Mouse (Mus musculus) WW6 (cell line): ENCODE data around the gene Psmd3.
"Not testable (repeated sequence)": the region's sequence is repeated elsewhere in the genome, so short reads cannot be mapped to it uniquely, and the experiment has no call there.

Experiments
- DNase-seq: peaks from one replicate; pipeline ENCODE4 v3.0.0-alpha.2; 2013; ENCODE audit warnings: low read depth, low spot score

Gene Psmd3

GRCm38 (mm10) chr11:98717904-98718303 lies 35.5 kb downstream of the Psmd3 start:
- DNase-seq = peak; percentile 69

- no peak for DNase-seq
Measured at GRCm38 (mm10) chr11:98720756-98721155, 38.4 kb downstream of the Psmd3 start.

- no peak for DNase-seq
Measured at GRCm38 (mm10) chr11:98721458-98722226, 39.3 kb downstream of the Psmd3 start.

GRCm38 (mm10) chr11:98723098-98723497 lies 40.7 kb downstream of the Psmd3 start:
- DNase-seq = no peak

- DNase-seq = no peak
Measured at GRCm38 (mm10) chr11:98725926-98726506, 43.7 kb downstream of the Psmd3 start.

- DNase-seq = peak; percentile 83
Measured at GRCm38 (mm10) chr11:98729119-98729588, 46.8 kb downstream of the Psmd3 start, which contains the start of gene Med24. Gene Med24, minus strand, starts transcription at chr11:98729435.

- DNase-seq = no peak
Measured at GRCm38 (mm10) chr11:98730727-98731126, 48.4 kb downstream of the Psmd3 start.

GRCm38 (mm10) chr11:98731134-98731533 lies 48.8 kb downstream of the Psmd3 start:
- DNase-seq = no peak

- no peak for DNase-seq
Measured at GRCm38 (mm10) chr11:98734020-98734419, 51.7 kb downstream of the Psmd3 start.

GRCm38 (mm10) chr11:98735111-98735510 lies 52.8 kb downstream of the Psmd3 start:
- DNase-seq = no peak

- no peak for DNase-seq
Measured at GRCm38 (mm10) chr11:98736176-98736575, 53.8 kb downstream of the Psmd3 start.

GRCm38 (mm10) chr11:98737220-98737619 lies 54.9 kb downstream of the Psmd3 start:
- DNase-seq = not testable (repeated sequence)

- DNase-seq = no peak
Measured at GRCm38 (mm10) chr11:98738428-98738911, 56.1 kb downstream of the Psmd3 start.

GRCm38 (mm10) chr11:98738925-98739324 lies 56.6 kb downstream of the Psmd3 start:
- DNase-seq = no peak

GRCm38 (mm10) chr11:98740026-98740392 lies 57.7 kb downstream of the Psmd3 start:
- DNase-seq = no peak

- no peak for DNase-seq
Measured at GRCm38 (mm10) chr11:98740393-98741050, 58.2 kb downstream of the Psmd3 start, which contains the start of gene Thra. Gene Thra, plus strand, starts transcription at chr11:98740638.

- DNase-seq = no peak
Measured at GRCm38 (mm10) chr11:98741051-98741620, 58.8 kb downstream of the Psmd3 start.

GRCm38 (mm10) chr11:98741622-98742396 lies 59.5 kb downstream of the Psmd3 start:
- DNase-seq = no peak

GRCm38 (mm10) chr11:98742397-98743291 lies 60.3 kb downstream of the Psmd3 start:
- DNase-seq = no peak
